Mouse (Mus musculus) adrenal gland (tissue): ENCODE results near the gene Jund.

Source experiments
- intact Hi-C: fragments of 180-260 bp; cut with DNase I; formaldehyde crosslinking; loops from one replicate; pipeline ENCODE4 v1.15.1; 2025

Jund gene

GRCm38 (mm10) chr8:70697366-70698250 is 1.1 kb upstream of the Jund start:
- intact Hi-C loops, result no loop called here

DNA sequence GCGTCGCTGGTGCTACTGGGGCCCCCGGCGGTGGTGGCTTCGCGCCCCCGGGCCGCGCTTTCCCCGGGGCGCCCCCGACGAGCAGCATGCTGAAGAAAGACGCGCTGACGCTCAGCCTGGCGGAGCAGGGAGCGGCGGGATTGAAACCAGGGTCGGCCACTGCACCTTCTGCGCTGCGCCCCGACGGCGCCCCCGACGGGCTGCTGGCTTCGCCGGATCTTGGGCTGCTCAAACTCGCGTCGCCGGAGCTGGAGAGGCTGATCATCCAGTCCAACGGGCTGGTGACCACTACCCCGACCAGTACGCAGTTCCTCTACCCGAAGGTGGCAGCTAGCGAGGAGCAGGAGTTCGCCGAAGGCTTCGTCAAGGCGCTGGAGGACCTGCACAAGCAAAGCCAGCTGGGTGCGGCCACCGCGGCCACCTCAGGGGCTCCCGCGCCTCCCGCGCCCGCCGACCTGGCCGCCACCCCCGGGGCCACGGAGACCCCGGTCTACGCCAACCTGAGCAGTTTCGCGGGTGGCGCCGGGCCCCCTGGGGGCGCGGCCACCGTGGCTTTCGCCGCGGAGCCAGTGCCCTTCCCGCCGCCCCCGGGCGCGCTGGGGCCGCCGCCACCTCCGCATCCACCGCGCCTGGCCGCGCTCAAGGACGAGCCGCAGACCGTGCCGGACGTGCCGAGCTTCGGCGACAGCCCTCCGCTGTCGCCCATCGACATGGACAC is 526 bp downstream of the Jund start:
- intact Hi-C loops, result no loop called here

GRCm38 (mm10) chr8:70699834-70700554 is 1.2 kb downstream of the Jund start:
- intact Hi-C loops, result loop anchor here (10.0 kb wide), 1 partner anchor 45 kb away; no protein-coding TSS in a partner anchor

GRCm38 (mm10) chr8:70700555-70700922 is 1.8 kb downstream of the Jund start:
- intact Hi-C loops, result loop anchor here (10.0 kb wide), 1 partner anchor 46 kb away; no protein-coding TSS in a partner anchor

DNA sequence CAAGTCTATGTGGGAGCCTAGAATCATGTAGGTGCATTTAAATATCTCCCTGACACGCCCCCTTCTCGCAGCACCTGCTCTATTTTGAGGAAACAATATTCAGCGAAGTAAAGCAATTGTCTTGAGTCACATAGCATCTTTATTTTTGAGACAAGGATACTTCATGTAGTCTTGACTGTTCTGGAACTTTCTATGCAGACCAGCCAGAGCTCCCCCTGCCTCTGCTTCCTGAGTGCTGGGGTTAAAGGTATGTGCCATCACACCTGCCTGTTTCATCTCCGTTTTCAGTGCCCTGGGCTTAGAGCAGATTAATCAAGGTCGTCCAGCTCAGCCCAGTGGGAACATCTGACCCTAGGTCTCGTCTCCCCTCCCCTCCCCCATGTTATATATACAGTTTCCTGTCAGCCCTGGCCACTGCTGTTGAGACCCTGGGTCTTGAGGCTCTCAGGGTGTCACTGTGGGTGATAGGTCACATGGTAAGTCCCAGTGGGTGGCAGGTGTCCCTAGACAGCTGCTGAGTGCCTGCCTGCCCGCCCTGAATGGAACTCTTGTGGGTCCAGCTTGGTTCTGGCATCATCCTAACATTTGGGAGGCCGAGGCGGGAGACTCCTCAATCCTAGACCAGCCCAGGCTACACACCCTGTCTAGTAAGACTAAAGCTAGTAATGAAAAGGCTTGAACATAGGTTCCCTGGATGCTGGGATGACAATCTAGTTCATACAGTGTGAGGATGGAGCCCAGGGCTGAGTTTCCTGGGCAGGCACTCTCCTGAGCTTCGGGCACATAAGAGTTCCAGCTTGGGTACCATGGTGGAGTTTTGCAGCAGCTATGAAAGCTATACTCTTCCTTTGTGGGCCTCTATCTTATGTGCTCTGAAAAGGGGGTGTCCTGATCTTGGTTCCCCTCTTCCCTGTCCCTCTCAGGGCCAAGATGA is 2.6 kb downstream of the Jund start:
- intact Hi-C loops, result loop anchor here (1.0 to 10.0 kb wide), 2 partner anchors 29 to 47 kb away; no protein-coding TSS in a partner anchor

DNA sequence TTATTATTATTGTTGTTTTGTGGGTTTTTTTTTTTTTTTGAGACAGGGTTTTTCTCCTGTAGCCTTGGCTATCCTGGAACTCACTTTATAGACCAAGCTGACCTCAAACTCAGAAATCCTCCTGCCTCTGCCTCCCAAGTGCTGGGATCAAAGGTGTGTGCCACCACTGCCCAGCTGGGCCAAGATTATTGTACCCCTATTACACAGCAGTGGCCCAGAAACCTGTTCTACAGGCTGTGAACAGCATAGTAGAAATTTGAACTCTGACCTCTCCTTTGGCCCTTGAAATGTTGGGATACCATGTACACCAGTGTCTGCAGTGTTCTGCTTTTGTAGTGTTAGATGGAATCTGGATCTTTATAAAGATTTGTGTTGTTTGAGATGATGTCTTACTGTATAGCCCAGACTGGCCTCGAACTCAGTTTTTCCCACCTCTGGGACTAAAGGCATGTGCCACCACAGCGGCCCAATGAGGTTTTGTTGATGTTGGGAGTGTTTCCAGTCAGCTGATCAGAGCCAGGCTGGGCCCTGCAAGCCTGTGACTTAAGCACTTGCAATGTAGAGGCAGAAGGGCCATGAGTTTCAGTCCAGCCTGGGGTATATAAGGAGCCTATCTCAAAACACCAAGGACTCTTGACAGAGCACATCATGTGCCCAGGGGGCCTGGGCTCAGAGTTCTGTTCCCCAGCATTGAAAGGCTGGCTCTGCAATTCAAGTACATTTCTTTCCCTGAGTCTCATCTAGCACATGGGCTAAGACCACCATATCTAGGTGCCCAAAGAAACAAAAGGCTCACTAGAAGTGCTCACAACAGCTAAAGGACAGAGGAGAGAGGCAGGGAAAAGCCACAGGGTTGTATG is 3.5 kb downstream of the Jund start:
- intact Hi-C loops, result loop anchor here (1.0 to 10.0 kb wide), 2 partner anchors 30 to 47 kb away; no protein-coding TSS in a partner anchor

DNA sequence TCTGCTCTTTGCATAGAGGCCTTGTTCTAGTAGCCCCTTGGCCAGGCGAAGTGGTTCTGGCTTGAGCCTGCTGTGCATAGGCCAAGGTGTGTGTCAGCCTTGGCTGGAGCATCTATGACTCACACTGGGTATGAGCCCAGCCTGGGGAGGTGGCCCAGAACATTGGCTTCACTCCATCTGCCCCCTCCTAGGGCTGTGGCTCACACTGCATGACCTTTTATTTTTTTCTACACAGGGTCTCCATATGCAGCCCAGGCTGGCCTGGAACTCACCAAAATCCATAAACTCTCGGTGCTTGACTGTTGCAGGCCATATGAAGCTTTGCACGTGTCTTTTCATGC is 4.1 kb downstream of the Jund start:
- intact Hi-C loops, result loop anchor here (10.0 kb wide), 1 partner anchor 48 kb away; no protein-coding TSS in a partner anchor

- intact Hi-C loops, result loop anchor here (10.0 kb wide), 1 partner anchor 48 kb away; no protein-coding TSS in a partner anchor
Measured at GRCm38 (mm10) chr8:70703287-70703686, 4.5 kb downstream of the Jund start, which contains the start of gene Iqcn. TSS of gene Iqcn (plus strand) at chr8:70703457.

GRCm38 (mm10) chr8:70708281-70708680 is 9.5 kb downstream of the Jund start:
- intact Hi-C loops, result loop anchor here (10.0 kb wide), 1 partner anchor 53 kb away; no protein-coding TSS in a partner anchor

DNA sequence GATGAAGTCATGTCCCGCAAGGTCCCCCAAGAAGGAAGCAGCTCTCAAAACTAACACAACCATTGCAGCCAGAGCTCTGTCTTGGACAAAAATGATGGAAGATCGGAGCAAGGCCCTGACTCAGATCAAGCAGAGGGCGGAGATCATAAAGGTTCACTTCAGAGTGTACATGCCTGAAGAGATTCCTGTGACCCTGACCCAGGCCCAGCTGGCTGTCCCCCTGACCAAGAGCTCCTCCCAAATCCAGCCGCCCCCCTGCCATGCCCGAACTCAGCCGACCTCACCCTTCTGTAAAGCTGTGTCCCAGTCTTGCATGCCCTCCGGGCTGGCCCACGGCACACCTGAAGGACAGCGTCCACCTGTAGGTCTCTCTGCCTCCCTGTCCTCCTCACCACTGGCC is 11.0 kb downstream of the Jund start:
- intact Hi-C loops, result loop anchor here (10.0 kb wide), 1 partner anchor 55 kb away; no protein-coding TSS in a partner anchor

DNA sequence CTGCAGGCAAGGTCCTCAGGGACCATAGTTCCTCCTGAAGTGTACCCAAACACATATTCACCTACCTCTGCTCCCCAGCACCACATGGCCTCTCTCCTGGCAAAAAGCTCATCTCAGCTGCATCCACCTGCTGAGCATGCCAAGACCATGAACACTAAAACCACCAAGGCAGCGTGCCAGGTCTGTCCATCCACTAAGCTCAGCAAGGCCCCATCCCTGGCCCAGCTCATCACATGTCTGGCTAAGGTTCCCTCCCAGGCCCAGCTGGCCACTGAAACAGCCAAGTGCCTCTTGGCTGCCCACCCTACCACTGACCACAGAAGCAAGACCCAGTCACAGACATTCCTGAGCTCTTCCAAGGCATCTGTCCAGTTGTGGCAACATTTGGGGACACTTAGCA is 11.5 kb downstream of the Jund start:
- intact Hi-C loops, result no loop called here

DNA sequence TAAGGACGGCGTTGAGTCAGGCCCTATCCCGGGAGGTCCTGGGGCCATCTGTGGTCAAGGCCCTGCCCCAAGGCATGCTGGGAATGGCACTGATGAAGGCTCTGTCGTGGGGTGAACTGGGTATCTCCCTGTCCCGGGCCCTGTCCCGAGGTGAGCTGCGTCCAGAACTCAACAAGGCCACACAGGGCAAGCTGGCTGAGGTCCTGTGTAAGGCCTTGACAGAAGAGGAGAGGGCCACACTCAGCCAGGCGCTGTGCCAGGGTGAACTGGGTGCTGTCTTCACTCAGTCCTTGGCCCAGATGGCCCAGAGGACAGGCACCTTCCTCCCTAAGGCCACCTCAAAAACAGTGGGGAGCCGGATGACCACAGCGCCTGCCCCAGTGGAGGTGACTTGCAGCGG is 12.3 kb downstream of the Jund start:
- intact Hi-C loops, result no loop called here

DNA sequence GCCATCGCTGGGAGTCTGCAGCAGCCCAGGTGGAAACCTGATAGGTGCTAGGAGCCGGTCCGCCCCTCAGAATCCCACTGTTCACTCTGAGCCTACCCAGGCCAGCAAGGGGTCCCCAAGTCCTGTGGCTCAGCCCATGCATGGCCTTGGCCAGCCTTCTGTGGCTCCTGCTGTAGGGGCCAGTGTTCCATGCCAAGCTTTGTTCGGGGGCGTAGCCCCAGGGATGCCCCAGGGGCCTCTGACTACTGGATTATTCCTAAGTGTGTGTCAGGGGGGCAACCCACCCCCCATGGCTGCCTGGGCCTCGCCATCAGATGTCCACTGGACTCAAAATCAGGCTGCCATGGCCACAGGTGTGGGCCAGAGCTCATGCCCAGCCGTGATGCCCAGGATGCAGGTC is 15.2 kb downstream of the Jund start:
- intact Hi-C loops, result no loop called here

DNA sequence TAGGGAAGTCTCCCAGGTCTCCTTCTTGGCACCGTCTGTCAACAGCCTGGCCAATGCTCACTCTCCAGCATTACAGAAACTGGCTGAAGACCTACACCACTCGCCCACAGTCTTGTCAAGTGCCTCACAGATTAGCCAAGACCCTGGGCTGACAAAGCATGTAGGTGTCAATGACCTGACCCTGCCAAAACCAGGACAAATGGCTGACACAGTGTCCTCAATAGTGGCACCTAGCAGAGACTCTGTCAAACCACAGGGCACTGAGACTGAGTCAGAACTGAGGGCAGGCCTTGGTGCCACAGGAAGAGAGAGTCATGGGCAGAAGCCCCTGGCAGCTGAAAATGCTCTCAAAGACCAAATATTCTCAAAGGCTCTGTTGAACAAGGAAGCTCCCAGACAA is 16.3 kb downstream of the Jund start:
- intact Hi-C loops, result no loop called here

- intact Hi-C loops, result no loop called here
Measured at GRCm38 (mm10) chr8:70716521-70717400, 18.0 kb downstream of the Jund start.

DNA sequence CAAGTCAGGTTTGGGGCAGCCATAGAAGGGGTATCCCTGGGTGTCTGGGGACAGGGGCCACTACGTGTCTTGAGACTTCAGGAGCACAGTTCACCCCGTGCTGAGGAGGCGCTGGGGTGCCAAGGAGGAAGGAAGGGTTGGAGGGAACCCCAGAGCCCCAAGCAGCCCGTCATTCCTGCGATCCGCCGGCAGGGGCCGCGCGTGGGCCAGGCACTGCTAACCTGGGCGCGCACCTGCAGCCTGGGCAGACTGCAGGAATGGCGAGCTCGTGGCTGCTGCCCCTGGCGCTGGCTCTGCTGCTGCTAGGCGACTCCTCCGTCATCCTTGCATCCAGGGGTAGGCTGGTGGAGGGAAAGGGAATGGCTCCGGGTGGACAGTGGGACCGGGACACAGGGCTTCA is 19.5 kb downstream of the Jund start, which contains the start of gene Gm3336:
Gm3336 (plus strand) TSS at position 247 of the 400 bp plus-strand sequence.
- intact Hi-C loops, result no loop called here

- intact Hi-C loops, result loop anchor here (2.0 to 5.0 kb wide), 2 partner anchors 33 to 122 kb away; no protein-coding TSS in a partner anchor
Measured at GRCm38 (mm10) chr8:70719796-70720270, 21.1 kb downstream of the Jund start.

GRCm38 (mm10) chr8:70720739-70721138 is 22.0 kb downstream of the Jund start:
- intact Hi-C loops, result loop anchor here (2.0 to 5.0 kb wide), 2 partner anchors 32 to 122 kb away; no protein-coding TSS in a partner anchor
